Mouse (Mus musculus) liver, postnatal 0 days (tissue): ENCODE measurements around the gene Nf1. TPM values are rescaled to one million over a fixed set of nuclear protein-coding genes. Genes with fewer than 3 reads are reported as not detected.

ENCODE experiments used
- ATAC-seq: fragments of 200-750 bp; cut with Nextera tagmentation; 2 replicates; pipeline ENCODE4 v1.8.0; 2017; ENCODE audit warnings: mild to moderate bottlenecking, moderate library complexity
- DNase-seq: peaks from one replicate; pipeline ENCODE4 v3.0.0-alpha.2; 2016
- H3K27ac ChIP-seq: fragments of 300-500 bp; sonication (generic); 2 replicates; pipeline ENCODE4 v1.5.1; 2014; ENCODE audit warnings: antibody characterized with exemption, moderate library complexity, mild to moderate bottlenecking, low read depth
- H3K27me3 ChIP-seq: fragments of 300-500 bp; sonication (generic); 2 replicates; pipeline ENCODE4 v1.6.1; 2014; ENCODE audit warnings: low read length, control low read depth, mixed read lengths; ENCODE audit not compliant: insufficient read depth
- H3K36me3 ChIP-seq: fragments of 300-500 bp; sonication (generic); replicated peaks from 2 replicates; pipeline ENCODE4 v1.6.1; 2014; ENCODE audit warnings: mild to moderate bottlenecking, control low read depth, low read length, moderate library complexity, mixed read lengths; ENCODE audit not compliant: insufficient read depth
- H3K4me1 ChIP-seq: fragments of 300-500 bp; sonication (generic); 2 replicates; pipeline ENCODE4 v1.6.1; 2014; ENCODE audit warnings: antibody characterized with exemption, mild to moderate bottlenecking, control low read depth; ENCODE audit not compliant: insufficient read depth
- H3K4me2 ChIP-seq: fragments of 300-500 bp; sonication (generic); 2 replicates; pipeline ENCODE4 v1.6.1; 2014; ENCODE audit warnings: low read depth, mild to moderate bottlenecking, low read length, moderate library complexity, mixed read lengths
- H3K4me3 ChIP-seq: fragments of 300-500 bp; sonication (generic); 2 replicates; pipeline ENCODE4 v1.5.1; 2014; ENCODE audit warnings: low read depth, low read length
- H3K9ac ChIP-seq: fragments of 300-500 bp; sonication (generic); replicated peaks from 2 replicates; pipeline ENCODE4 v1.6.1; 2014; ENCODE audit warnings: mild to moderate bottlenecking, moderate library complexity
- H3K9me3 ChIP-seq: fragments of 300-500 bp; sonication (generic); 2 replicates; pipeline ENCODE4 v1.6.1; 2016; ENCODE audit warnings: mild to moderate bottlenecking, control low read depth, low read length, mixed read lengths
- CTCF ChIP-seq: sonication (generic); IDR thresholded peaks from 2 replicates; pipeline ENCODE4 v1.5.1; 2016; ENCODE audit warnings: antibody characterized with exemption, low read depth
- EP300 ChIP-seq: IDR thresholded peaks from 2 replicates; pipeline ENCODE4 v1.6.1; 2016; ENCODE audit warnings: antibody characterized with exemption, low read depth, mild to moderate bottlenecking
- WGBS: fragments of 180-500 bp; shearing (Covaris S2); extraction: QIAGEN DNeasy Blood & Tissue Kit; methylation state at CpG from one replicate; pipeline ENCODE4 v1.1.7; 2014; ENCODE audit not compliant: insufficient replicate concordance; 5-methylcytosine and 5-hydroxymethylcytosine counted together
- polyA plus RNA-seq: library from polyadenylated mRNA; unstranded; fragments of >200 nt; fragmentation: Nextera tagmentation; extraction: Ambion mirVana; gene quantifications from 2 replicates; pipeline ENCODE4 v1.2.1, GENCODE M21; 2015

The Nf1 gene
- polyA plus RNA-seq, 1 experiment from 2014 or later: 2.7 TPM

DNA sequence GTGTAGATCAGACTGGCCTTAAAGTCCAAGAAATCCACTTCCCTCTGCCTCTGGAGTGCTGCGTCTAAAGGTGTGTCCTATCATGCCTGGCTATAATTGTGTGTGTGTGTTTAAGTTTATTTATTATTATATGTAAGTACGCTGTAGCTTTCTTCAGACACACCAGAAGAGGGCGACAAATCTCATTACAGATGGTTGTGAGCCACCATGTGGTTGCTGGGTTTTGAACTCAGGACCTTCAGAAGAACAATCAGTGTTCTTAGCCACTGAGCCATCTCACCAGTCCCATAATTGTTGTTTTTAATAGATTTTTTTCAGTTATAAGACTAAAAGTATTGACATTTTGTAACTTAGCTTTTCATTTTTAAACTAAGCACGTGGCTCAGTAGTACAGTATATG is 95.8 kb downstream of the Nf1 start:
- no peak overlapping the region for H3K27ac ChIP-seq
- no peak for ATAC-seq
- no peak for DNase-seq
- no peaks in the 10 kb centered on the region for H3K27me3 ChIP-seq
- TF ChIP-seq CTCF (0 out of 2 replicates have a peak, but pooled peaks have one; percentile 13), EP300 (no peak)
- WGBS: 80% methylated on average over 4 of the region's 4 CpGs
- no peaks in the 10 kb centered on the region for H3K9me3 ChIP-seq
- H3K4me2 ChIP-seq: no peak overlapping the region
- no peak overlapping the region for H3K9ac ChIP-seq
- peaks cover 12% of the 10 kb centered on the region; the same call in 1 of the 2 replicates for H3K36me3 ChIP-seq
- no peaks in the 10 kb centered on the region for H3K4me1 ChIP-seq
- H3K4me3 ChIP-seq: no peak overlapping the region

DNA sequence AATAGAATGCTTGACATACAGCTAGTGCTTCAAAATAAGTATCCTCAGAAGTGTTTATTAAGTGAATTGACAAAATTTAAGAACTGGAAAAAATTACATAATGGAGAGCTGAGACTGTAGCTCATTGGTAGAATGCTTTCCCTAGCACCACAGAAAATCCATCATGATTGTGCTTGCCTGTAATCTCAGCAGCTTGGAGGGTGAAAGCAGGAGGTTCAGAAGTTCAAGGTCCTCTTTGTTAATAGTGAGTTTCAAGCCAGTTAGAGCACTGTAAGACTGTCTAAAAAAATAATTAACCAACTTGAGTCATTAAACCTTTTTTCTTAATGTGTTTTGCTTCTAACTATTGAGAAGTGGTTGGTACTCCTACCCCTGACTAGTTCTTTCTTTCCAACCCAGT is 108.9 kb downstream of the Nf1 start:
- Histone ChIP-seq H3K27ac (no peak overlapping the region), H3K36me3 (peaks cover 25% of the 10 kb centered on the region), H3K9ac (no peak overlapping the region), H3K4me2 (no peak overlapping the region), H3K4me3 (no peak overlapping the region), H3K9me3 (no peaks in the 10 kb centered on the region), H3K27me3 (no peaks in the 10 kb centered on the region), H3K4me1 (no peaks in the 10 kb centered on the region)
- no peak for DNase-seq
- ATAC-seq: no peak
- TF ChIP-seq EP300: no peak
- TF ChIP-seq CTCF: no peak

DNA sequence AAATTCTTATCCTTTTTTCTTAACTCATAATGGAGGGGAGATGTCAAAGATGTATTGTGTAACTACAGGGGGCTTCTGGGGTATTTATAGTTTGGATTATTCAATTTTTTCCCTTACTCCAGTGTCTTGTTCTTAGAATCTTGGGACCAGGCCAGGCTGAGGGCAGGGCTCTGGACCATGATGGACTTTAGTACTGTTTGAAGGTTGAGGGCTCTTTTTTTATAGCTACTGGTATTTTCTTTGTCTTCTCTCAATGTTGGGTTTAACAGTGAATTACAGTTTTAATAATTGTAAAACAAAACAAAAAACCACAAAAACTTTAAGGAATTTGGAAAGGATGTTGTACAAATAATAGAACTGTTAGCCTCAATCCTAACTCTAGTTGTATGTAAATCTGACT is 113.5 kb downstream of the Nf1 start:
- Histone ChIP-seq H3K4me1 (no peaks in the 10 kb centered on the region), H3K27me3 (no peaks in the 10 kb centered on the region), H3K4me2 (no peak overlapping the region), H3K9me3 (no peaks in the 10 kb centered on the region), H3K9ac (no peak overlapping the region), H3K36me3 (peaks cover 17% of the 10 kb centered on the region), H3K4me3 (no peak overlapping the region), H3K27ac (no peak overlapping the region)
- TF ChIP-seq EP300 (no peak), CTCF (no peak)
- no peak for ATAC-seq
- DNase-seq: no peak

DNA sequence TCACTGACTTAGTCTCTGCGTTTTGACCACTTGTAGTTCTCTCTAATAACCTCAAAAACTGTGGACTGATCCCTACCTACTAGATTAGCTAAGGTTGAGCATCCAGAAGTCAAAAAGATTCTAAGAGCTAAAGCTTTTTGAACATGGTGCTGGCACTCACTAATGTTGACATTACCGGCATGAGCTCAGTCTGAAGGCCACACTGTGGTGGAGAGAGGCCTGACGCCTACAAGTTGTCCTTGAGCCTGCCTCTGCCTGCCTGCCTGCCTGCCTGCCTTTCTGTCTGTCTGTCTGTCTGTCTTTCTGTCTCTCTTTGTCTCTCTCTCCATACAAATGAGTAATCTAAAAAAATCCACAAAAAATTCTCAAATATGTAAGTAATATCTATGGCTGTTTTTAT is 118.4 kb downstream of the Nf1 start:
- Histone ChIP-seq H3K27ac (no peak overlapping the region; the same call in 1 of the 2 replicates), H3K4me2 (no peak overlapping the region), H3K9ac (no peak overlapping the region), H3K36me3 (peaks cover 15% of the 10 kb centered on the region), H3K4me1 (no peaks in the 10 kb centered on the region), H3K9me3 (no peaks in the 10 kb centered on the region), H3K4me3 (no peak overlapping the region), H3K27me3 (no peaks in the 10 kb centered on the region)
- 71% methylated on average over 3 of the region's 3 CpGs for WGBS
- TF ChIP-seq CTCF (no peak), EP300 (no peak)
- ATAC-seq (peak; percentile 66; the same call in 1 of the 2 replicates), DNase-seq (no peak)

DNA sequence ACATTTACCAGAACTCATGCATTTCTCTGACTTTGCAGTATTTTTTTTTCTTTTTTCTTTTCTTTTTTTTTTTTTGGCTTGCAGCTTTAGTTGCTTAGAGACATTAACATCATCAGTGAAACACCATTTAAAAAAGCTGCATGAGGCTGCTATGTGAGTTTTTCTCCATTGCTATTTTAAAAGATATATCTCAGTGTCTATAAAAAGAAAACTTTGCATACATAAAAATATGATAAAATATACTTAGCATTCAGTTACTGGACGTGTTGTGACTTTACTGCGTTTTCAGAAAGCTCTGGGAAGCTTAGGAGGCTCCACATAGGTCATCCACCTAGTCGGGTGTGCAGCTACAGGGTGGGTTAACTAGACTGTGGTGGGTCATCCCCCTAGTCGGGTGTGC is 120.4 kb downstream of the Nf1 start:
- no peaks in the 10 kb centered on the region for H3K27me3 ChIP-seq
- no peak for ATAC-seq

DNA sequence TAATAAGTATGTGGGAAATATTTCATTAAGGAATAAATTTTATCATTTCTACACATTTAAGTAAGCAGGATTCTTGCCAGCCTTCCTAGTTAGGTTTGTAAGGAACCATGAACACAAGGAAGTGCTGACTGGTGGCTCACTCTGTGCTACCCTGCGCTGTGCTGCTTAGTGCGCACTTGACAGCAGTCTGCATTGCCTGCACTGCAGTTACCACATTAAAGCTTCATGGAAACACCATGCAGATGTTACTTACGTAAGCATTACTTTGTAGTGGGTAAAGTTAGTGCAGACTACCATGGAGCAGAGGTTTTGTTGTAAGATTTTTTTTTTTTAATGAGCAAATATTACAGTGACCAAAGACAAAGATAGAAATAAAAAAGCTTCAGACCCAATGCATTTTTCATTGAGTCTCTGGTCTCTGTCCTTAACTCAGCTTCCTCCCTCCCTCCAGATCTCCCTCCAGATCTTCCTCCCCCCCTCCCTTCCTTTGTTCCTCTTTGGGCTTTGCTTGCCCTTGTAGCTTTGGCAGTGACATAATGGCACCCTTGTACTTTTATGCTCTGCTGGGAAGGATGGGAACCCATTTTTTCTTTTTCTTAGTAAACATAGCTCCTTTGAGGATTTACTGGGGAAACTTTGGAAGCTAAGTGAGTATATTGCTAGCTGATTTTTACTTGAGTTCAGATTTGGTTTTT is 121.4 kb downstream of the Nf1 start:
- Histone ChIP-seq H3K27ac (no peak overlapping the region), H3K27me3 (no peaks in the 10 kb centered on the region), H3K4me3 (no peak overlapping the region), H3K36me3 (peaks cover 15% of the 10 kb centered on the region; the same call in 1 of the 2 replicates), H3K9ac (no peak overlapping the region), H3K9me3 (no peaks in the 10 kb centered on the region), H3K4me2 (no peak overlapping the region), H3K4me1 (no peaks in the 10 kb centered on the region)
- DNase-seq (no peak), ATAC-seq (no peak)
- TF ChIP-seq CTCF: no peak
- no peak for TF ChIP-seq EP300
- 73% methylated on average over 3 of the region's 3 CpGs for WGBS

More for the DNA sequence above, 120.4 kb downstream of the Nf1 start:
- H3K9me3 ChIP-seq: no peaks in the 10 kb centered on the region
- H3K36me3 ChIP-seq: peaks cover 16% of the 10 kb centered on the region; the same call in 1 of the 2 replicates
- no peaks in the 10 kb centered on the region for H3K4me1 ChIP-seq
- WGBS: 82% methylated on average over 4 of the region's 4 CpGs
- DNase-seq: no peak
- H3K27ac ChIP-seq: no peak overlapping the region
- no peak overlapping the region for H3K9ac ChIP-seq
- TF ChIP-seq CTCF (no peak), EP300 (no peak)
- H3K4me3 ChIP-seq: no peak overlapping the region
- H3K4me2 ChIP-seq: no peak overlapping the region

DNA sequence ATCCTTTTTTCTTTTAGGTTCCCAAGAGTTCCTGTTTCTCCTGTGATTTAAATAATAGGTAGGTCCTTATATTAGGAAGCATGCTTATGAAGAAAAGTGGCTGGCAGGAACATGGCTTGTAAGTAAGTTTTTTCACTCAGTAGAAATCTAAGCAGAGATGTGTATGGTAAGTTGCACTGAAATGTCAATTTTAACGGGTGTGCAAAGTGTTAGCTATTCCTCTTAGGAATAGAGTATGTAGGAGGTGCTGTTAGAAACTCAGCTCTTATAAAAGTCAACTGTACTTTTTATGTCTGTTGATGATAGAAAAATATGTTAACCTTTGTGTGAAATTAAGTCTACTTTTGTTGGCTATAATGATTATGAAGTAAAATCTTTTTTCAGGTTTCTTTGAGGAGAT is 128.6 kb downstream of the Nf1 start:
- H3K27ac ChIP-seq: no peak overlapping the region

More for the DNA sequence above, 128.6 kb downstream of the Nf1 start:
- Histone ChIP-seq H3K9ac (no peak overlapping the region), H3K4me2 (no peak overlapping the region), H3K36me3 (peaks cover 19% of the 10 kb centered on the region), H3K4me3 (no peak overlapping the region), H3K9me3 (no peaks in the 10 kb centered on the region), H3K4me1 (no peaks in the 10 kb centered on the region), H3K27me3 (no peaks in the 10 kb centered on the region)
- no peak for TF ChIP-seq EP300
- no peak for TF ChIP-seq CTCF
- 70% methylated on average over 1 of the region's 1 CpGs for WGBS
- no peak for ATAC-seq
- no peak for DNase-seq
